Mouse (Mus musculus): Measurements from ENCODE around the gene Rbl2. TPM values are rescaled to one million over a fixed set of nuclear protein-coding genes. Genes with fewer than 3 reads are reported as not detected.
A peak's percentile ranks its signal among the peaks of the same experiment; 100 is the strongest.

Gene Rbl2
- total and polyA plus RNA-seq, 3 experiments, result 2.9 to 8.4 TPM; not detected in 1

DNA sequence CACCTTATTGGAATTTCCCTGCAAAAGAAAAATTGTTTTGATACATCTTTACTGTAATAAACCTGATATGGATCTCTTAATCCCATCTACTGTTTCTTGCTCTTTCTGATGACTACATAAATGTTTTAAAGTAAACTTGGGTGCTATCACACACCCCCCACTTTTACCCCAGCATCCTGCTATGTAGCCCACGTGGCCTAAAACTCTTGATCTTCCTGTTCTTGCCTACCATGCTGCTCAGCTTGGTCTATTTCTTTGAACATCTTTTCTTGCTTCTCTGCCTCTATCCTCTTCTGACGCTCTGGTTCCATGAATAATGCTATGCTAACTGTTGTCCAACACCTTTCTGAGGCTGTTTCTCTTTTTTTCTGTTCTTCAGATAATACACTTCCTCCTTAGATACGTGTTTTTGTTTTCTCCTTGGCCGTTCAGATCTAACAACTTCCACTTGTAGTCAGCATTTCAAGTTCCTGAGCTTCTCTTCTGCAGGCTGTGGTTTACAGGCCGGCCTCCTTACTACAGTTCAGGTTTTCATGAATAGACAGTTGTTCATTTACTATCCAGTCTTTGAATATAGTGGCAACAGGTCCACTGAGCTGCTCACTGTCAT, 42.1 kb downstream of the Rbl2 start:
- TF ChIP-seq KAT2A (conservative IDR thresholded peaks at IDR 0.05; ENCODE audit: low read depth, low read length), result no peak
- peak; percentile 89 for TF ChIP-seq ZNF384 (IDR thresholded peaks at IDR 0.05; ENCODE audit: low read depth, low read length)
- TF ChIP-seq GATA1 (IDR thresholded peaks at IDR 0.05; ENCODE audit: low read depth, low read length), result peak; percentile 57
- TF ChIP-seq EP300 (IDR thresholded peaks at IDR 0.05; ENCODE audit: low read depth in 1 of 2, low read length in 2 of 2), result peak in 1 of 2 experiments; percentile 55; a peak in 1 of 4 replicates
- TF ChIP-seq ZKSCAN1 (IDR thresholded peaks at IDR 0.05; ENCODE audit: low read depth, low read length), result no peak
- TF ChIP-seq SIN3A (IDR thresholded peaks at IDR 0.05; ENCODE audit: low read length), result 0 out of 2 replicates have a peak, but pooled peaks have one; percentile 41
- 0 out of 2 replicates have a peak, but pooled peaks have one; percentile 46 for TF ChIP-seq MYC (IDR thresholded peaks at IDR 0.05; ENCODE audit: low read depth, low read length)
- H3K79me2 ChIP-seq (ENCODE audit: control insufficient read depth, insufficient read depth, low read length, poor library complexity), result no peaks in the 10 kb centered on the region
- DNase-seq (ENCODE audit: low read depth, low spot score), result peak; percentile 75
- H3K9me3 ChIP-seq (replicated peaks; ENCODE audit: insufficient read depth, low read length), result no peaks in the 10 kb centered on the region
- peak overlapping the region; percentile 37; the same call in 1 of the 2 replicates for H3K9ac ChIP-seq (ENCODE audit: control insufficient read depth, low read depth, low read length, poor library complexity, severe bottlenecking)
- peaks cover 0 to 8% of the 10 kb centered on the region in 2 experiments; a peak in 3 of 4 replicates for H3K36me3 ChIP-seq (ENCODE audit: control insufficient read depth in 1 of 2, insufficient read depth in 2 of 2, low read length in 2 of 2)
- no peak overlapping the region for H3K4me3 ChIP-seq (ENCODE audit: control insufficient read depth in 1 of 2, insufficient read depth in 1 of 2, low read depth in 2 of 2, low read length in 2 of 2)
- no peaks in the 10 kb centered on the region for H3K27me3 ChIP-seq (ENCODE audit: control insufficient read depth in 1 of 2, insufficient read depth in 2 of 2, low read length in 2 of 2)
- peak overlapping the region; percentile 58 for H3K27ac ChIP-seq (ENCODE audit: control insufficient read depth, low read depth, low read length)
- peaks cover 2 to 10% of the 10 kb centered on the region in 2 experiments; a peak in 3 of 4 replicates for H3K4me1 ChIP-seq (ENCODE audit: control insufficient read depth in 1 of 2, insufficient read depth in 2 of 2, low read length in 2 of 2)

- no peak overlapping the region for H3K27ac ChIP-seq (ENCODE audit: control insufficient read depth, low read depth, low read length)
- H3K36me3 ChIP-seq (ENCODE audit: control insufficient read depth in 1 of 2, insufficient read depth in 2 of 2, low read length in 2 of 2), result peaks cover 0 to 8% of the 10 kb centered on the region in 2 experiments; a peak in 3 of 4 replicates
- H3K9me3 ChIP-seq (replicated peaks; ENCODE audit: insufficient read depth, low read length), result no peaks in the 10 kb centered on the region
- H3K4me3 ChIP-seq (ENCODE audit: control insufficient read depth in 1 of 2, insufficient read depth in 1 of 2, low read depth in 2 of 2, low read length in 2 of 2), result no peak overlapping the region
- H3K79me2 ChIP-seq (ENCODE audit: control insufficient read depth, insufficient read depth, low read length, poor library complexity), result no peaks in the 10 kb centered on the region
- H3K27me3 ChIP-seq (ENCODE audit: control insufficient read depth in 1 of 2, insufficient read depth in 2 of 2, low read length in 2 of 2), result no peaks in the 10 kb centered on the region
- peaks cover 2 to 10% of the 10 kb centered on the region in 2 experiments; a peak in 3 of 4 replicates for H3K4me1 ChIP-seq (ENCODE audit: control insufficient read depth in 1 of 2, insufficient read depth in 2 of 2, low read length in 2 of 2)
- no peak overlapping the region for H3K9ac ChIP-seq (ENCODE audit: control insufficient read depth, low read depth, low read length, poor library complexity, severe bottlenecking)
- DNase-seq (ENCODE audit: low read depth, low spot score), result no peak
- TF ChIP-seq USF1 (IDR thresholded peaks at IDR 0.05; ENCODE audit: low read depth, low read length) (no peak), TAL1 (IDR thresholded peaks at IDR 0.05; ENCODE audit: low read length) (no peak), MYB (IDR thresholded peaks at IDR 0.05; ENCODE audit: low read depth, low read length) (no peak), EP300 (IDR thresholded peaks at IDR 0.05; ENCODE audit: low read depth in 1 of 2, low read length in 2 of 2) (no peak), POLR2A (IDR thresholded peaks at IDR 0.05; ENCODE audit: control insufficient read depth in 1 of 2, insufficient read depth in 1 of 2, low read depth in 1 of 2, low read length in 2 of 2, poor library complexity in 1 of 2) (no peak), ZNF384 (IDR thresholded peaks at IDR 0.05; ENCODE audit: low read depth, low read length) (no peak), MYC (IDR thresholded peaks at IDR 0.05; ENCODE audit: low read depth, low read length) (no peak), RCOR1 (IDR thresholded peaks at IDR 0.05; ENCODE audit: low read depth, low read length) (no peak), RAD21 (IDR thresholded peaks at IDR 0.05; ENCODE audit: low read depth, low read length) (no peak), NELFE (IDR thresholded peaks at IDR 0.05; ENCODE audit: low read depth, low read length) (no peak), POLR2AphosphoS5 (IDR thresholded peaks at IDR 0.05; ENCODE audit: borderline replicate concordance, low read depth, low read length) (no peak), HCFC1 (IDR thresholded peaks at IDR 0.05; ENCODE audit: low read depth, low read length) (no peak), MAZ (IDR thresholded peaks at IDR 0.05; ENCODE audit: low read depth, low read length) (no peak), MXI1 (IDR thresholded peaks at IDR 0.05; ENCODE audit: low read depth, low read length) (no peak), SMC3 (IDR thresholded peaks at IDR 0.05; ENCODE audit: low read depth, low read length) (no peak)
Observed at GRCm38 (mm10) chr8:91114428-91114827, 44.6 kb downstream of the Rbl2 start.
